Mouse (Mus musculus) liver, postnatal 0 days (tissue): ENCODE results near the gene Lypd5.

Source experiments
- CTCF ChIP-seq: sonication (generic); IDR thresholded peaks from 2 replicates; pipeline ENCODE4 v1.5.1; 2016; ENCODE audit warnings: antibody characterized with exemption, low read depth
- EP300 ChIP-seq: IDR thresholded peaks from 2 replicates; pipeline ENCODE4 v1.6.1; 2016; ENCODE audit warnings: antibody characterized with exemption, low read depth, mild to moderate bottlenecking

- no peak for TF ChIP-seq EP300
- TF ChIP-seq CTCF = no peak
These were observed 51.1 kb downstream of the Lypd5 start for GRCm38 (mm10) chr7:24400082-24400452.
